Mouse (Mus musculus) kidney, adult 2 months (tissue): ENCODE data around the gene C5ar1.
"Not testable (repeated sequence)": the region's sequence is repeated elsewhere in the genome, so short reads cannot be mapped to it uniquely, and the experiment has no call there.

Experiments
- CTCF ChIP-seq: fragments of 200-500 bp; conservative IDR thresholded peaks from 2 replicates; pipeline ENCODE4 v1.5.1; 2011; ENCODE audit warnings: low read depth, mild to moderate bottlenecking, control low read depth, low read length, moderate library complexity, mixed read lengths; ENCODE audit not compliant: insufficient read depth, insufficient read length
- POLR2A ChIP-seq: fragments of 200-500 bp; IDR thresholded peaks from one replicate; pipeline ENCODE4 v1.6.1; 2011; ENCODE audit warnings: low read depth, low read length, control low read depth

- not testable (repeated sequence) for TF ChIP-seq CTCF, POLR2A
Measured at GRCm38 (mm10) chr7:16307141-16307540, 47.8 kb upstream of the C5ar1 start.
